9 mouse cellular contexts compared by ENCODE assay signal in genomic region chr13:37619841-37620725, GRCm38 (mm10).
DNase-seq lines count a peak whose midpoint lies in the region; ATAC-seq lines count a peak whose summit lies in the region.
"Had no signal": no experiment of that assay in that cellular context is flagged by ENCODE, and none has a peak within 500 bp of the region (broad histone marks: within the 10 kb centered on the region; RNA-seq: fewer than 3 reads in every experiment).

No protein-coding gene starts in this region.

- 55% methylated on average over 11 of the region's 11 CpGs for WGBS in embryonic facial prominence, embryonic 14.5 days
- 24% methylated on average over 11 of the region's 11 CpGs for WGBS in liver, embryonic 13.5 days (ENCODE audit: insufficient replicate concordance)

- H3K36me3 ChIP-seq in embryonic facial prominence, embryonic 14.5 days (ENCODE audit: control insufficient read depth, insufficient read depth, low read length) = no peaks in the 10 kb centered on the region
- H3K36me3 ChIP-seq in liver, embryonic 13.5 days = no peaks in the 10 kb centered on the region
- H3K36me3 ChIP-seq: midbrain, embryonic 12.5 days had no signal

- H3K4me2 ChIP-seq in embryonic facial prominence, embryonic 14.5 days (ENCODE audit: low read depth, low read length) = no peak overlapping the region
- H3K4me2 ChIP-seq in liver, embryonic 13.5 days = no peak overlapping the region
- H3K4me2 ChIP-seq: midbrain, embryonic 12.5 days had no signal

- H3K4me3 ChIP-seq in embryonic facial prominence, embryonic 14.5 days (ENCODE audit: low read depth, low read length) = no peak overlapping the region
- no peak overlapping the region for H3K4me3 ChIP-seq in liver, embryonic 13.5 days (replicated peaks)
- H3K4me3 ChIP-seq: midbrain, embryonic 12.5 days had no signal

- no peaks in the 10 kb centered on the region for H3K27me3 ChIP-seq in embryonic facial prominence, embryonic 14.5 days (replicated peaks; ENCODE audit: control insufficient read depth, insufficient read depth, low read length)
- H3K27me3 ChIP-seq in liver, embryonic 13.5 days = no peaks in the 10 kb centered on the region
- H3K27me3 ChIP-seq: midbrain, embryonic 12.5 days had no signal

- H3K4me1 ChIP-seq in embryonic facial prominence, embryonic 14.5 days (ENCODE audit: control insufficient read depth, insufficient read depth, low read length) = no peaks in the 10 kb centered on the region
- peaks cover 25% of the 10 kb centered on the region for H3K4me1 ChIP-seq in liver, embryonic 13.5 days (replicated peaks)
- H3K4me1 ChIP-seq: midbrain, embryonic 12.5 days had no signal

- ATAC-seq in embryonic facial prominence, embryonic 14.5 days (ENCODE audit: low read depth) = 0 out of 2 replicates have a peak, but pooled peaks have one; percentile 50
- peak; percentile 56 for ATAC-seq in inflammation-experienced regulatory T-cells, adult 6 months
- peak; percentile 77 for ATAC-seq in liver, embryonic 13.5 days (ENCODE audit: low read depth)

- H3K9me3 ChIP-seq in embryonic facial prominence, embryonic 14.5 days (ENCODE audit: control insufficient read depth, low read length) = no peaks in the 10 kb centered on the region
- H3K9me3 ChIP-seq in liver, embryonic 13.5 days (replicated peaks) = no peaks in the 10 kb centered on the region
- H3K9me3 ChIP-seq: midbrain, embryonic 12.5 days had no signal

- no peak overlapping the region for H3K9ac ChIP-seq in embryonic facial prominence, embryonic 14.5 days (ENCODE audit: low read depth, low read length)
- H3K9ac ChIP-seq in liver, embryonic 13.5 days = no peak overlapping the region; the same call in 1 of the 2 replicates
- H3K9ac ChIP-seq: midbrain, embryonic 12.5 days had no signal

- no peak overlapping the region for H3K27ac ChIP-seq in embryonic facial prominence, embryonic 14.5 days (replicated peaks; ENCODE audit: low read depth, low read length)
- peak overlapping the region; percentile 87 for H3K27ac ChIP-seq in liver, embryonic 13.5 days
- H3K27ac ChIP-seq: midbrain, embryonic 12.5 days had no signal

- DNase-seq in urinary bladder, adult 18-20 months (ENCODE audit: low spot score in 2 of 2) = peak; percentile 28 to 39
- DNase-seq in urinary bladder, postnatal 25 days (ENCODE audit: low spot score) = no peak
- peak; percentile 35 for DNase-seq in embryonic facial prominence, embryonic 14.5 days (ENCODE audit: low spot score)
- DNase-seq in liver, embryonic 13.5 days = peak; percentile 26
- peak; percentile 11 for DNase-seq in ovary, postnatal 14 days (ENCODE audit: low spot score)
- no peak for DNase-seq in layer of hippocampus, postnatal 14 days (ENCODE audit: low spot score in 2 of 2)
- no peak for DNase-seq in cerebellum, adult 18-20 months

Comparison
In these comparisons a context has a peak if more than half of its experiments do, and no peak if none do; other contexts are left out.
1. DNase-seq: peak in urinary bladder, adult 18-20 months (2 of 2), embryonic facial prominence, embryonic 14.5 days (single experiment), liver, embryonic 13.5 days (single experiment) and ovary, postnatal 14 days (single experiment); none in urinary bladder, postnatal 25 days (single experiment), layer of hippocampus, postnatal 14 days (0 of 2) and cerebellum, adult 18-20 months (0 of 2).
2. Peak in every context shown above with its lines, with median percentiles within 50 percentile points of each other: ATAC-seq.